Mouse (Mus musculus) limb, embryonic 14.5 days (tissue): ENCODE data around the gene Slc6a4. TPM values are rescaled to one million over a fixed set of nuclear protein-coding genes. Genes with fewer than 3 reads are reported as not detected.
"Not testable (repeated sequence)": the region's sequence is repeated elsewhere in the genome, so short reads cannot be mapped to it uniquely, and the experiment has no call there.

Experiments used
- ATAC-seq: fragments of 200-750 bp; cut with Nextera tagmentation; 2 replicates; pipeline ENCODE4 v1.8.0; 2017; ENCODE audit warnings: low read depth, moderate number of reproducible peaks, moderate TSS enrichment; ENCODE audit not compliant: low FRiP score
- DNase-seq: peaks from one replicate; pipeline ENCODE4 v3.0.0-alpha.2; 2015; ENCODE audit warnings: low spot score
- H3K27ac ChIP-seq: fragments of 300-500 bp; sonication (generic); replicated peaks from 2 replicates; pipeline ENCODE4 v1.5.1; 2014; ENCODE audit warnings: low read depth, mild to moderate bottlenecking, low read length, moderate library complexity, mixed read lengths
- H3K27me3 ChIP-seq: fragments of 300-500 bp; sonication (generic); 2 replicates; pipeline ENCODE4 v1.6.1; 2014; ENCODE audit warnings: low read length, mixed read lengths; ENCODE audit not compliant: control insufficient read depth, insufficient read depth
- H3K36me3 ChIP-seq: fragments of 300-500 bp; sonication (generic); 2 replicates; pipeline ENCODE4 v1.6.1; 2014; ENCODE audit warnings: mild to moderate bottlenecking, low read length, moderate library complexity, mixed read lengths; ENCODE audit not compliant: control insufficient read depth, insufficient read depth
- H3K4me1 ChIP-seq: fragments of 300-500 bp; sonication (generic); 2 replicates; pipeline ENCODE4 v1.6.1; 2014; ENCODE audit warnings: antibody characterized with exemption, low read length, mixed read lengths; ENCODE audit not compliant: control insufficient read depth, insufficient read depth
- H3K4me2 ChIP-seq: fragments of 300-500 bp; sonication (generic); replicated peaks from 2 replicates; pipeline ENCODE4 v1.6.1; 2014; ENCODE audit warnings: low read depth, mild to moderate bottlenecking, low read length, moderate library complexity; ENCODE audit not compliant: severe bottlenecking
- H3K4me3 ChIP-seq: fragments of 300-500 bp; sonication (generic); replicated peaks from 2 replicates; pipeline ENCODE4 v1.5.1; 2014; ENCODE audit warnings: low read length
- H3K9ac ChIP-seq: fragments of 300-500 bp; sonication (generic); 2 replicates; pipeline ENCODE4 v1.6.1; 2014; ENCODE audit warnings: mild to moderate bottlenecking, low read depth, low read length, moderate library complexity; ENCODE audit not compliant: severe bottlenecking
- H3K9me3 ChIP-seq: fragments of 300-500 bp; sonication (generic); 2 replicates; pipeline ENCODE4 v1.6.1; 2016; ENCODE audit warnings: low read length; ENCODE audit not compliant: control insufficient read depth
- POLR2A ChIP-seq: fragments of 200-500 bp; IDR thresholded peaks from 2 replicates; pipeline ENCODE4 v1.8.0; 2012; ENCODE audit warnings: inconsistent platforms, mild to moderate bottlenecking, moderate library complexity, borderline replicate concordance; ENCODE audit not compliant: insufficient read depth, insufficient read length; ENCODE audit errors: extremely low read depth
- WGBS: fragments of 180-500 bp; shearing (Covaris S2); extraction: QIAGEN DNeasy Blood & Tissue Kit; methylation state at CpG from one replicate; pipeline ENCODE4 v1.1.7; 2014; 5-methylcytosine and 5-hydroxymethylcytosine counted together
- polyA plus RNA-seq, 2 experiments: library from polyadenylated mRNA; depleted of rRNA in 1 of 2; stranded (reverse) in 1 of 2; unstranded in 1 of 2; fragments of >200 nt; fragmentation: Nextera tagmentation in 1 of 2; extraction: Ambion mirVana in 1 of 2; gene quantifications; 2 replicates each; pipeline versions ENCODE4 v1.2.1 to v1.2.3; 2012 to 2014

Slc6a4 gene
- polyA plus RNA-seq, 2 experiments: 0.79 to 1.2 TPM

- Histone ChIP-seq H3K27ac (no peak overlapping the region), H3K9ac (no peak overlapping the region), H3K27me3 (no peaks in the 10 kb centered on the region), H3K36me3 (peaks cover 18% of the 10 kb centered on the region), H3K9me3 (no peaks in the 10 kb centered on the region), H3K4me2 (no peak overlapping the region), H3K4me1 (no peaks in the 10 kb centered on the region), H3K4me3 (no peak overlapping the region)
- no peak for TF ChIP-seq POLR2A
- ATAC-seq (no peak), DNase-seq (no peak)
- WGBS: 86% methylated on average over 4 of the region's 4 CpGs
Measured at GRCm38 (mm10) chr11:77041891-77042290, 43.5 kb downstream of the Slc6a4 start.

GRCm38 (mm10) chr11:77042816-77043215 lies 44.4 kb downstream of the Slc6a4 start:
- Histone ChIP-seq H3K4me2 (no peak overlapping the region), H3K27ac (no peak overlapping the region), H3K9me3 (no peaks in the 10 kb centered on the region), H3K9ac (no peak overlapping the region), H3K4me1 (no peaks in the 10 kb centered on the region), H3K36me3 (peaks cover 25% of the 10 kb centered on the region), H3K4me3 (no peak overlapping the region), H3K27me3 (no peaks in the 10 kb centered on the region)
- WGBS: 88% methylated on average over 2 of the region's 2 CpGs
- ATAC-seq (no peak), DNase-seq (no peak)
- TF ChIP-seq POLR2A: no peak

- peak; percentile 58 for DNase-seq
- 51% methylated on average over 5 of the region's 5 CpGs for WGBS
- H3K27me3 ChIP-seq: no peaks in the 10 kb centered on the region
Measured at GRCm38 (mm10) chr11:77061951-77062350, 63.5 kb downstream of the Slc6a4 start.

GRCm38 (mm10) chr11:77063406-77063805 lies 65.0 kb downstream of the Slc6a4 start:
- no peak overlapping the region for H3K4me3 ChIP-seq
- no peak overlapping the region for H3K9ac ChIP-seq
- H3K27ac ChIP-seq: no peak overlapping the region
- H3K4me2 ChIP-seq: no peak overlapping the region
- WGBS: 89% methylated on average over 2 of the region's 2 CpGs
- no peak for TF ChIP-seq POLR2A
- H3K27me3 ChIP-seq: no peaks in the 10 kb centered on the region
- H3K36me3 ChIP-seq: peaks cover 9% of the 10 kb centered on the region
- no peaks in the 10 kb centered on the region for H3K9me3 ChIP-seq
- no peak for DNase-seq
- no peak for ATAC-seq
- no peaks in the 10 kb centered on the region for H3K4me1 ChIP-seq

More at GRCm38 (mm10) chr11:77061951-77062350, 63.5 kb downstream of the Slc6a4 start:
- no peak overlapping the region for H3K4me2 ChIP-seq
- ATAC-seq: no peak
- H3K36me3 ChIP-seq: peaks cover 9% of the 10 kb centered on the region
- H3K4me3 ChIP-seq: no peak overlapping the region
- H3K27ac ChIP-seq: no peak overlapping the region
- H3K4me1 ChIP-seq: no peaks in the 10 kb centered on the region
- H3K9ac ChIP-seq: no peak overlapping the region
- no peaks in the 10 kb centered on the region for H3K9me3 ChIP-seq
- TF ChIP-seq POLR2A: no peak

GRCm38 (mm10) chr11:77068825-77069224 lies 70.4 kb downstream of the Slc6a4 start:
- DNase-seq (no peak), ATAC-seq (no peak)
- no peak overlapping the region for H3K9ac ChIP-seq
- no peaks in the 10 kb centered on the region for H3K4me1 ChIP-seq
- H3K27me3 ChIP-seq: no peaks in the 10 kb centered on the region
- H3K27ac ChIP-seq: no peak overlapping the region
- no peak for TF ChIP-seq POLR2A
- H3K4me3 ChIP-seq: no peak overlapping the region
- H3K4me2 ChIP-seq: no peak overlapping the region
- peaks cover 33% of the 10 kb centered on the region for H3K36me3 ChIP-seq
- 95% methylated on average over 4 of the region's 4 CpGs for WGBS
- no peaks in the 10 kb centered on the region for H3K9me3 ChIP-seq

GRCm38 (mm10) chr11:77070721-77071120 lies 72.3 kb downstream of the Slc6a4 start:
- H3K9ac ChIP-seq: no peak overlapping the region
- H3K27me3 ChIP-seq: no peaks in the 10 kb centered on the region
- 82% methylated on average over 4 of the region's 4 CpGs for WGBS
- no peak overlapping the region for H3K4me3 ChIP-seq
- no peak overlapping the region for H3K4me2 ChIP-seq
- H3K36me3 ChIP-seq: peaks cover 50% of the 10 kb centered on the region
- H3K4me1 ChIP-seq: no peaks in the 10 kb centered on the region
- H3K9me3 ChIP-seq: no peaks in the 10 kb centered on the region
- DNase-seq (no peak), ATAC-seq (no peak)
- TF ChIP-seq POLR2A: no peak
- no peak overlapping the region for H3K27ac ChIP-seq

- not testable (repeated sequence) for H3K27me3 ChIP-seq, H3K9me3 ChIP-seq, DNase-seq, ATAC-seq, H3K27ac ChIP-seq, H3K4me1 ChIP-seq
- peak overlapping the region; percentile 87 for H3K4me3 ChIP-seq
- H3K36me3 ChIP-seq: peaks cover 37% of the 10 kb centered on the region
- peak overlapping the region; percentile 82 for H3K9ac ChIP-seq
- 64% methylated on average over 4 of the region's 4 CpGs for WGBS
- peak overlapping the region; percentile 82 for H3K4me2 ChIP-seq
Measured at GRCm38 (mm10) chr11:77077331-77077730, 78.9 kb downstream of the Slc6a4 start.
